Mouse (Mus musculus) lung, embryonic 14.5 days (tissue): ENCODE measurements around the gene Plce1. TPM values are rescaled to one million over a fixed set of nuclear protein-coding genes. Genes with fewer than 3 reads are reported as not detected.

Experiments
- ATAC-seq: fragments of 200-750 bp; cut with Nextera tagmentation; 2 replicates; pipeline ENCODE4 v1.8.0; 2017; ENCODE audit warnings: mild to moderate bottlenecking, moderate TSS enrichment, moderate library complexity; ENCODE audit not compliant: insufficient read depth
- DNase-seq: peaks from one replicate; pipeline ENCODE4 v3.0.0-alpha.2; 2015
- H3K27ac ChIP-seq: fragments of 300-500 bp; sonication (generic); 2 replicates; pipeline ENCODE4 v1.5.1; 2014; ENCODE audit warnings: low read depth, mild to moderate bottlenecking, moderate library complexity
- H3K27me3 ChIP-seq: fragments of 300-500 bp; sonication (generic); 2 replicates; pipeline ENCODE4 v1.6.1; 2014; ENCODE audit warnings: low read length, control low read depth; ENCODE audit not compliant: insufficient read depth
- H3K36me3 ChIP-seq: fragments of 300-500 bp; sonication (generic); 2 replicates; pipeline ENCODE4 v1.6.1; 2014; ENCODE audit warnings: control low read depth; ENCODE audit not compliant: insufficient read depth
- H3K4me1 ChIP-seq: fragments of 300-500 bp; sonication (generic); 2 replicates; pipeline ENCODE4 v1.6.1; 2014; ENCODE audit warnings: antibody characterized with exemption, control low read depth; ENCODE audit not compliant: insufficient read depth
- H3K4me2 ChIP-seq: fragments of 300-500 bp; sonication (generic); 2 replicates; pipeline ENCODE4 v1.6.1; 2014; ENCODE audit warnings: mild to moderate bottlenecking
- H3K4me3 ChIP-seq: fragments of 300-500 bp; sonication (generic); 2 replicates; pipeline ENCODE4 v1.5.1; 2014; ENCODE audit warnings: low read depth, low read length
- H3K9ac ChIP-seq: fragments of 300-500 bp; sonication (generic); 2 replicates; pipeline ENCODE4 v1.6.1; 2014
- H3K9me3 ChIP-seq: fragments of 300-500 bp; sonication (generic); 2 replicates; pipeline ENCODE4 v1.6.1; 2016; ENCODE audit warnings: low read depth, low read length, control low read depth
- CTCF ChIP-seq: IDR thresholded peaks from 2 replicates; pipeline ENCODE4 v1.5.1; 2016; ENCODE audit warnings: antibody characterized with exemption, low read depth
- WGBS: fragments of 180-500 bp; shearing (Covaris S2); extraction: QIAGEN DNeasy Blood & Tissue Kit; methylation state at CpG from one replicate; pipeline ENCODE4 v1.1.7; 2014; 5-methylcytosine and 5-hydroxymethylcytosine counted together
- polyA plus RNA-seq: library from polyadenylated mRNA; unstranded; fragments of >200 nt; fragmentation: Nextera tagmentation; extraction: Ambion mirVana; gene quantifications from 2 replicates; pipeline ENCODE4 v1.2.1, GENCODE M21; 2014

Gene Plce1
- polyA plus RNA-seq, 1 experiment from 2014 or later = 4.5 TPM

DNA sequence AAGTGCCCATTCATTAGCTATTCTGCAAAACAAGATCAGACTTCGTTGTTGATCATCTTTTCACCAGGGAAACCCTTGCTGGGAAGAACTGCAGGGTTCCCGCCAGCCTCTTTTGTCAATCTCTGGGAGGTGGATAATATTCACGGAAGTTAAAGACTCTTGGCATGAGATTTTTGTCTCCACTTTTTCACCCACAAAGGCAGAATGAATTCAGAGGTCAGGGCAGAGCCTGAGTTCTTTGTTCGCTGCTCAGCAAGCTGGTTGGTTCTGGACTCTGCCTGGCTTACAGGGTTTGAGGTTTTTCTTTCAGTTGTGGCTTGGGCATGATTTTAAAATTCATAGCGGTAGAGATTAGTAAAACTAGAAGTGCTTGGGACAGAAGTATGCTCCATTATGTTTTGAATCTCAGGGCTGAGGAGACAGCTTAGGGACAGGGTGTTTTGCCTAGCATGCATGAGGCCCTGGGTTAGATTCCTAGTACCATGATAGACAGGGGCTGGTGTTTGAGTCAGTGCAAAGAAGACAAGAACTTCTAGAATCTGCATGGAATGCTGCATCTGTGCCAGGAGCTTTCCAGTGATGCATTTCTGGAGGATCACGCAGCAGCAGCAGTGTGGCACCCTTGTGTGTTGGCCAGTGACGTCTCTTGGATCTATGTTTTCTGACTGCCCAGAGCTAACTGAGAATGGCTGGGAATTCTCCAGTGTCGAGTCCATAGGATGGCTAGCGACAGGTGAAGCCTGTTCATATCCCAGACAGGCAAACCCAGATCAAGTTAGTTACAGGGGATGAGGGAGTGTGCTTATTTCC, 7.4 kb downstream of the Plce1 start:
- DNase-seq (no peak), ATAC-seq (no peak)
- H3K9ac ChIP-seq = no peak overlapping the region
- no peaks in the 10 kb centered on the region for H3K27me3 ChIP-seq
- H3K36me3 ChIP-seq = no peaks in the 10 kb centered on the region
- 67% methylated on average over 9 of the region's 9 CpGs for WGBS
- H3K9me3 ChIP-seq = no peaks in the 10 kb centered on the region
- H3K27ac ChIP-seq = no peak overlapping the region
- TF ChIP-seq CTCF = no peak
- no peaks in the 10 kb centered on the region for H3K4me1 ChIP-seq
- no peak overlapping the region for H3K4me3 ChIP-seq
- no peak overlapping the region for H3K4me2 ChIP-seq

DNA sequence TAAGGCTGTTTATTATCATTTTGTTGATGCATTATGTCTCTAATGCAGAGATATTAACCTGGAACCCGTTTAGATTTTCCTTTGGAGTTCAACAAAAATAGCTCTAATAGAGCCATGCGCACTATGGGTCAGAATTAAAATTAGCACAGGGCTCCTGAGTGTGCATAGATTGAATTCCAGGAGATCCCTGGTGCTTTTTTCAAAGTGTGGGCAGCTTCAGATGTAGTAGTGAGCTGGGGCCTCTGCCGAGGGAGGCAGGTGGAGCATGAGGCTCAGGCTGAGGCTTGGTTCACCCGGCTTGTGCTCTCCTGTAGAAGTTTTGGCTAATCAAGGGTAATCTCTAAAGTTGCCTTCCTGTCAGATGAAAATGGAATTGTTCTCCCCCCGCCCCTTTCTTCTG, 17.3 kb downstream of the Plce1 start:
- no peak overlapping the region for H3K4me3 ChIP-seq
- H3K9me3 ChIP-seq = no peaks in the 10 kb centered on the region; the same call in 1 of the 2 replicates
- H3K36me3 ChIP-seq = no peaks in the 10 kb centered on the region
- ATAC-seq (no peak), DNase-seq (no peak)
- no peak for TF ChIP-seq CTCF
- no peak overlapping the region for H3K4me2 ChIP-seq
- 54% methylated on average over 5 of the region's 5 CpGs for WGBS
- H3K4me1 ChIP-seq = no peaks in the 10 kb centered on the region
- H3K27ac ChIP-seq = no peak overlapping the region
- H3K9ac ChIP-seq = no peak overlapping the region
- no peaks in the 10 kb centered on the region for H3K27me3 ChIP-seq

DNA sequence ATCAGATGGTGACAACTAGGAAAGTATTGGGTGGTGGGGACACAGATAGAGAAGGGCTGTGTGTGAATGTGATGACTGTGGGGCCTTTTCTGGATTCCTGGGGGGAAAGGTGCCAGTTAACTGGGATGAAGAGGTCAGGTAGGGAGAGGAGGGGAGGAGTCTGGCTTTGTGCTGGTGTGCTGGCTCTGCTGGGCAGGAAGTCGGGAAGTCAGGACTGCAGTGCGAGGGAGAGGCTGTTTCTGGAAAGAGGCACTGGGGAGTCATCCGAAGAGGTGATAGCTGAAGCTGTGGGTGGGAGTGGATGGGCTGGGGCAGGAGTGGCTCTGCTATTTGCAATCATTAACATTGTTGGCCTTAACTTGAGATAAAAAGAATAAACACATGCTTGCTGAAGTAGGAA, 23.7 kb downstream of the Plce1 start:
- ATAC-seq = no peak; the same call in 1 of the 2 replicates
- no peak for TF ChIP-seq CTCF
- Histone ChIP-seq H3K27me3 (no peaks in the 10 kb centered on the region), H3K36me3 (no peaks in the 10 kb centered on the region), H3K9me3 (no peaks in the 10 kb centered on the region; the same call in 1 of the 2 replicates), H3K4me2 (no peak overlapping the region), H3K4me3 (no peak overlapping the region), H3K27ac (no peak overlapping the region; the same call in 1 of the 2 replicates), H3K4me1 (no peaks in the 10 kb centered on the region), H3K9ac (no peak overlapping the region)
- DNase-seq = peak; percentile 24
- WGBS = 15% methylated on average over 3 of the region's 3 CpGs

DNA sequence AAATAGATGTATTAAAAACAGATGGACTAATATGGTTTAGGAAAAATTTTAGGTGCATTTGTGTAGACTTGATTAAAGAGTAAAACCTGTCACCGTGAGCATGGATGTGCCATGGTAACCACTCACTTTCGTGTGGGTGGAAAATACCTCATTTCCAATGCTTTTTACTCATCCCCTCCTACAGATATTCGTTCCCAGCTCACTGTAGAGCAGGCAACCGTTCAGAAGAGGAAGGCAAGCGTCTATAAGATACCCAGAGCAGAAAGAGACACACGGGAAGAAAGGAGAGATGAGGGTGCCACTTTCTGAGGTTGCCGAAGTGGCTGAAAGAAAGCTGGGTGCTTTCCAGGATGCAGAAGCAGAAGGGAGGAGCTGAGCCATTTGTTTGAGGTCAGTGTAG, 25.2 kb downstream of the Plce1 start:
- TF ChIP-seq CTCF = no peak
- Histone ChIP-seq H3K9me3 (no peaks in the 10 kb centered on the region), H3K4me1 (no peaks in the 10 kb centered on the region), H3K27me3 (no peaks in the 10 kb centered on the region), H3K27ac (no peak overlapping the region), H3K9ac (no peak overlapping the region), H3K36me3 (no peaks in the 10 kb centered on the region), H3K4me3 (no peak overlapping the region), H3K4me2 (no peak overlapping the region)
- DNase-seq = no peak
- ATAC-seq = no peak
- 83% methylated on average over 7 of the region's 7 CpGs for WGBS

DNA sequence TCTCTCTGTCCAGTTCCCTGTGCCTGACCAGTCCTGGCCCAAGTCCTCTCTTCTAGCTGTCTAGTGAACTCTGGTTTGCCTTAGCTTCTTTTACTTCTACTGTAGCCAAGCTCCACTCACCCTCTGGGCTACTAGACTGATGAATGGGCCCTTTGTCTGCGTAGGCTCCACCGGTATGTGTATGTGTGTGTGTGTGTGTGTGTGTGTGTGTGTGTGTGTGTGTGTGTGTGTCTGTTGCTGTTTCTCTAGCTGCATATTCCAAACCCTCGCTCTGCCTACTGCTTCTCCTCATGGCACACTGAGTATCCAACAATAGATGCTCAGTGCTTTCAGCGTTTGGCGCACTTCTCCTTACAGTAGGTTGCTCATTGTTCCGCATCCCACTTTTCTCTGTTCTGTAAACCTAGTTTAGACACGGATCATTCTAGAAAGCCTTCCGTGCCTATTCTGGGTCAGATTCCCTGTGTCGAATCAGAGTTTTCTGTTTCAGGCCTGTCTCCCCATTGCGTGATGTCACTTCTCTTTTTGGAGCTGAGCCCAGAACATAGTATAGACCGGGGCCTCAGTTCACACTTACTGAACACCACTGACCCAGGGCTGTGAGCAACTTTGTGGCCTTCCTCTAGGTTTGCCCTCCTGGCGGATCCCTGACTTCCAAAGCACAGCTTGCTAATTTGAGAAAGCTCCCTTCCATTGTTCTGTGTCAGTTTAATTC, 26.5 kb downstream of the Plce1 start:
- Histone ChIP-seq H3K9ac (no peak overlapping the region), H3K4me2 (no peak overlapping the region), H3K27me3 (no peaks in the 10 kb centered on the region), H3K27ac (peak overlapping the region; percentile 56; the same call in 1 of the 2 replicates), H3K4me1 (no peaks in the 10 kb centered on the region), H3K36me3 (no peaks in the 10 kb centered on the region), H3K4me3 (no peak overlapping the region), H3K9me3 (no peaks in the 10 kb centered on the region)
- no peak; the same call in 1 of the 2 replicates for ATAC-seq
- TF ChIP-seq CTCF = no peak
- WGBS = 68% methylated on average over 12 of the region's 12 CpGs
- peak; percentile 30 for DNase-seq

DNA sequence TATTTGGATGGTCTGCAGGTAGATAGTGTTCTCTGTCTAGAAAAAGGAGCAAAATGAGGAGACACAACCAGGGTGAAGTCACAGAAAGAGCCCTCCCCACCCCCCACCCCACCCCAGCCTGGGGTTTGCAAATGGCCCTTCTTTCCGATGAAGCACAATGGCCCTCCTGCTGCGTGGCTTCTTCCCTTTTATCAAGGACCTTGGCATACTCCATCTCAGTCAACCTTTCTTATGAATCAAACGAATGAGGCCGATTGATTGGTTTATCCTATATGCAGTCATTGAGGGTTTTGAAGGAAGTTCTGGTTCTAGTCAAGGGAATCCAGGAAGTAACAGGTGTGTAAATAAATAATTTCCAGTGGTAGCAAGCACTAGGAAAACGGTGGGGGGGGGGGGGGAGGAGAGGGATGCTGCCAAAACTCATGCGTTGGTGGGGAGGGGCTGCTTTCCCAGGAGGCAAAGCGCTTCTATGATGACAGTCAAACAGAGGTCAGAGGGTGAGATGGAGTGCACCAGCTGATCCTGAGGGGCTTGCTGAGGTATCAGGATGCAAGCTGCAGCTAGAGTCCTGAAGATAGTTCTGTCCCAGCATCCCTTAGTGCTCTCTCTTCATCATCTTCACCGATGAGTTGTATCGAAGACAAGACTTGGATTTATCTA, 27.2 kb downstream of the Plce1 start:
- no peak overlapping the region for H3K4me2 ChIP-seq
- DNase-seq (no peak), ATAC-seq (no peak)
- 69% methylated on average over 9 of the region's 9 CpGs for WGBS
- no peaks in the 10 kb centered on the region for H3K9me3 ChIP-seq
- TF ChIP-seq CTCF = no peak
- no peaks in the 10 kb centered on the region for H3K27me3 ChIP-seq
- no peak overlapping the region for H3K27ac ChIP-seq
- no peak overlapping the region for H3K9ac ChIP-seq
- no peaks in the 10 kb centered on the region for H3K4me1 ChIP-seq
- H3K4me3 ChIP-seq = no peak overlapping the region
- H3K36me3 ChIP-seq = no peaks in the 10 kb centered on the region
